Mouse (Mus musculus): ENCODE data around the gene 2310009B15Rik. TPM values are rescaled to one million over a fixed set of nuclear protein-coding genes. Genes with fewer than 3 reads are reported as not detected.
"Not testable (repeated sequence)": the region's sequence is repeated elsewhere in the genome, so short reads cannot be mapped to it uniquely, and the experiment has no call there.

Gene 2310009B15Rik
- 10.4 and 12.3 TPM in 2 replicates for total RNA-seq (2012; rRNA removed)
- 10 to 100 TPM in 1 of 2 experiments, not detected in 1; 19.3 TPM for polyA plus RNA-seq (2012; ENCODE audit: insufficient read depth in 1 of 2, insufficient read length in 2 of 2, low read depth in 1 of 2, low replicate concordance in 2 of 2, missing spikeins in 1 of 2)

- H3K9me3 ChIP-seq (replicated peaks; ENCODE audit: insufficient read depth, low read length); H3K36me3 ChIP-seq (ENCODE audit: control insufficient read depth in 1 of 2, insufficient read depth in 2 of 2, low read length in 2 of 2); H3K4me1 ChIP-seq (ENCODE audit: control insufficient read depth in 1 of 2, insufficient read depth in 2 of 2, low read length in 2 of 2); H3K27me3 ChIP-seq (ENCODE audit: control insufficient read depth in 1 of 2, insufficient read depth in 2 of 2, low read length in 2 of 2); H3K79me2 ChIP-seq (ENCODE audit: control insufficient read depth, insufficient read depth, low read length, poor library complexity): not testable (repeated sequence)
- Histone ChIP-seq H3K4me3 (ENCODE audit: control insufficient read depth in 1 of 2, insufficient read depth in 1 of 2, low read depth in 2 of 2, low read length in 2 of 2) (peak within 1 kb of the TSS; percentile 46 to 57; a peak in 3 of 4 replicates), H3K27ac (ENCODE audit: control insufficient read depth, low read depth, low read length) (peak within 1 kb of the TSS; percentile 59; the same call in 1 of the 2 replicates), H3K9ac (ENCODE audit: control insufficient read depth, low read depth, low read length, poor library complexity, severe bottlenecking) (peak within 1 kb of the TSS; percentile 79)
- peak; percentile 59 for TF ChIP-seq NRF1 (IDR thresholded peaks at IDR 0.05; ENCODE audit: insufficient read depth, low read depth, low read length, poor library complexity, severe bottlenecking)
- TF ChIP-seq NELFE (IDR thresholded peaks at IDR 0.05; ENCODE audit: low read depth, low read length), result peak; percentile 61
- peak; percentile 55 to 63; a peak in 3 of 4 replicates for TF ChIP-seq POLR2A (IDR thresholded peaks at IDR 0.05; ENCODE audit: control insufficient read depth in 1 of 2, insufficient read depth in 1 of 2, low read depth in 1 of 2, low read length in 2 of 2, poor library complexity in 1 of 2)
- DNase-seq (ENCODE audit: low read depth, low spot score), result peak; percentile 86
Observed at GRCm38 (mm10) chr1:138856101-138856950, at the start of gene 2310009B15Rik. Gene 2310009B15Rik, minus strand, starts transcription at chr1:138856852.

- no peak for TF ChIP-seq JUND (IDR thresholded peaks at IDR 0.05; ENCODE audit: low read depth, low read length)
- TF ChIP-seq HCFC1 (IDR thresholded peaks at IDR 0.05; ENCODE audit: low read depth, low read length), result no peak
- TF ChIP-seq MEF2A (IDR thresholded peaks at IDR 0.05; ENCODE audit: extremely low read depth, insufficient replicate concordance, low read depth, low read length, poor library complexity, severe bottlenecking), result no peak
- Histone ChIP-seq H3K9ac (ENCODE audit: control insufficient read depth, low read depth, low read length, poor library complexity, severe bottlenecking) (no peak overlapping the region), H3K4me1 (ENCODE audit: control insufficient read depth in 1 of 2, insufficient read depth in 2 of 2, low read length in 2 of 2) (peaks cover 0 to 4% of the 10 kb centered on the region in 2 experiments; a peak in 2 of 4 replicates), H3K36me3 (ENCODE audit: control insufficient read depth in 1 of 2, insufficient read depth in 2 of 2, low read length in 2 of 2) (peaks cover 0 to 15% of the 10 kb centered on the region in 2 experiments; a peak in 2 of 4 replicates), H3K4me3 (ENCODE audit: control insufficient read depth in 1 of 2, insufficient read depth in 1 of 2, low read depth in 2 of 2, low read length in 2 of 2) (no peak overlapping the region), H3K79me2 (ENCODE audit: control insufficient read depth, insufficient read depth, low read length, poor library complexity) (no peaks in the 10 kb centered on the region), H3K27ac (ENCODE audit: control insufficient read depth, low read depth, low read length) (no peak overlapping the region), H3K27me3 (ENCODE audit: control insufficient read depth in 1 of 2, insufficient read depth in 2 of 2, low read length in 2 of 2) (no peaks in the 10 kb centered on the region), H3K9me3 (replicated peaks; ENCODE audit: insufficient read depth, low read length) (no peaks in the 10 kb centered on the region)
- DNase-seq (ENCODE audit: low read depth, low spot score), result no peak
Observed at GRCm38 (mm10) chr1:138906256-138906655, 49.6 kb upstream of the 2310009B15Rik start.

- TF ChIP-seq MAFK (IDR thresholded peaks at IDR 0.05; ENCODE audit: borderline replicate concordance, low read depth, low read length) (peak; percentile 60), TCF12 (IDR thresholded peaks at IDR 0.05; ENCODE audit: low read depth, low read length) (no peak)
- DNase-seq (ENCODE audit: low read depth, low spot score), result peak; percentile 42
Observed at GRCm38 (mm10) chr1:138905092-138905765, 48.6 kb upstream of the 2310009B15Rik start.

More at GRCm38 (mm10) chr1:138905092-138905765, 48.6 kb upstream of the 2310009B15Rik start:
- H3K27ac ChIP-seq (ENCODE audit: control insufficient read depth, low read depth, low read length), result no peak overlapping the region
- H3K9me3 ChIP-seq (replicated peaks; ENCODE audit: insufficient read depth, low read length), result no peaks in the 10 kb centered on the region
- no peaks in the 10 kb centered on the region for H3K27me3 ChIP-seq (ENCODE audit: control insufficient read depth in 1 of 2, insufficient read depth in 2 of 2, low read length in 2 of 2)
- H3K4me3 ChIP-seq (ENCODE audit: control insufficient read depth in 1 of 2, insufficient read depth in 1 of 2, low read depth in 2 of 2, low read length in 2 of 2), result no peak overlapping the region
- H3K4me1 ChIP-seq (ENCODE audit: control insufficient read depth in 1 of 2, insufficient read depth in 2 of 2, low read length in 2 of 2), result peaks cover 0 to 4% of the 10 kb centered on the region in 2 experiments; a peak in 2 of 4 replicates
- H3K36me3 ChIP-seq (ENCODE audit: control insufficient read depth in 1 of 2, insufficient read depth in 2 of 2, low read length in 2 of 2), result peaks cover 0 to 15% of the 10 kb centered on the region in 2 experiments; a peak in 2 of 4 replicates
- H3K9ac ChIP-seq (ENCODE audit: control insufficient read depth, low read depth, low read length, poor library complexity, severe bottlenecking), result no peak overlapping the region
- H3K79me2 ChIP-seq (ENCODE audit: control insufficient read depth, insufficient read depth, low read length, poor library complexity), result no peaks in the 10 kb centered on the region
